Mouse (Mus musculus) heart, adult 2 months (tissue): Measurements from ENCODE around the gene Ispd. TPM values are rescaled to one million over a fixed set of nuclear protein-coding genes. Genes with fewer than 3 reads are reported as not detected.
A peak's percentile ranks its signal among the peaks of the same experiment; 100 is the strongest.

Experiments
- DNase-seq, 2 experiments: peaks; one replicate each; pipeline ENCODE4 v3.0.0; 2021
- H3K27ac ChIP-seq: fragments of 200-600 bp; 2 replicates; pipeline ENCODE4 v1.8.1; 2022
- H3K27me3 ChIP-seq: fragments of 200-500 bp; 2 replicates; pipeline ENCODE4 v1.6.1; 2012; ENCODE audit warnings: mild to moderate bottlenecking, low read length, inconsistent platforms, mixed read lengths; ENCODE audit not compliant: control insufficient read depth, insufficient read depth
- H3K36me3 ChIP-seq: fragments of 200-500 bp; 2 replicates; pipeline ENCODE4 v1.6.1; 2012; ENCODE audit warnings: low read length, inconsistent platforms; ENCODE audit not compliant: control insufficient read depth, insufficient read depth
- H3K4me1 ChIP-seq: fragments of 200-500 bp; 2 replicates; pipeline ENCODE4 v1.6.1; 2011; ENCODE audit warnings: low read length; ENCODE audit not compliant: control insufficient read depth, insufficient read depth
- H3K4me3 ChIP-seq: fragments of 200-600 bp; 2 replicates; pipeline ENCODE4 v1.8.1; 2022
- H3K79me2 ChIP-seq: fragments of 200-500 bp; replicated peaks from 2 replicates; pipeline ENCODE4 v1.6.1; 2012; ENCODE audit warnings: mild to moderate bottlenecking, inconsistent platforms, low read length, moderate library complexity, mixed read lengths; ENCODE audit not compliant: control insufficient read depth, insufficient read depth
- H3K9ac ChIP-seq: fragments of 200-500 bp; 2 replicates; pipeline ENCODE4 v1.6.1; 2012; ENCODE audit warnings: low read depth, mild to moderate bottlenecking, control low read depth, inconsistent platforms, low read length, mixed read lengths
- CTCF ChIP-seq: fragments of 200-600 bp; IDR thresholded peaks from 2 replicates; pipeline ENCODE4 v1.8.1; 2022; ENCODE audit warnings: antibody characterized with exemption, mild to moderate bottlenecking, moderate library complexity
- EP300 ChIP-seq: fragments of 200-500 bp; IDR thresholded peaks from 2 replicates; pipeline ENCODE4 v1.6.1; 2011; ENCODE audit warnings: low read depth, low read length, control low read depth; ENCODE audit not compliant: insufficient read depth
- POLR2A ChIP-seq: fragments of 200-500 bp; IDR thresholded peaks from 2 replicates; pipeline ENCODE4 v1.6.1; 2011; ENCODE audit warnings: mild to moderate bottlenecking, low read depth, low read length, control low read depth; ENCODE audit not compliant: insufficient read depth
- WGBS: fragments of 180-500 bp; shearing (Covaris S2); methylation state at CpG from one replicate; pipeline ENCODE4 v1.1.7; 2018; 5-methylcytosine and 5-hydroxymethylcytosine counted together
- intact Hi-C: fragments of 180-260 bp; cut with DNase I; formaldehyde crosslinking; loops from one replicate; pipeline ENCODE4 v1.15.1; 2025
- polyA plus RNA-seq: library from polyadenylated mRNA; depleted of rRNA; stranded (reverse); fragments of >200 nt; gene quantifications from 2 replicates; pipeline ENCODE4 v1.2.3, GENCODE M21; 2012
- total RNA-seq, 2 experiments: library from RNA; stranded (reverse); gene quantifications; 2 replicates each; pipeline ENCODE4 v1.2.3; 2021

Ispd gene
- total and polyA plus RNA-seq, 3 experiments: 2.0 to 5.1 (median 4.4) TPM

- Histone ChIP-seq H3K79me2 (no peaks in the 10 kb centered on the region), H3K27me3 (no peaks in the 10 kb centered on the region), H3K36me3 (no peaks in the 10 kb centered on the region), H3K9ac (no peak overlapping the region), H3K27ac (no peak overlapping the region), H3K4me1 (no peaks in the 10 kb centered on the region; the same call in 1 of the 2 replicates), H3K4me3 (no peak overlapping the region)
- TF ChIP-seq CTCF (no peak), EP300 (no peak), POLR2A (no peak)
- no peak for DNase-seq
- WGBS: 91% methylated on average over 4 of the region's 4 CpGs
- intact Hi-C loops: loop anchor here (10.0 kb wide), 1 partner anchor 342 kb away; the partner anchor contains the start of gene Tspan13
These were observed 5.7 kb downstream of the Ispd start for GRCm38 (mm10) chr12:36386991-36387390.

DNA sequence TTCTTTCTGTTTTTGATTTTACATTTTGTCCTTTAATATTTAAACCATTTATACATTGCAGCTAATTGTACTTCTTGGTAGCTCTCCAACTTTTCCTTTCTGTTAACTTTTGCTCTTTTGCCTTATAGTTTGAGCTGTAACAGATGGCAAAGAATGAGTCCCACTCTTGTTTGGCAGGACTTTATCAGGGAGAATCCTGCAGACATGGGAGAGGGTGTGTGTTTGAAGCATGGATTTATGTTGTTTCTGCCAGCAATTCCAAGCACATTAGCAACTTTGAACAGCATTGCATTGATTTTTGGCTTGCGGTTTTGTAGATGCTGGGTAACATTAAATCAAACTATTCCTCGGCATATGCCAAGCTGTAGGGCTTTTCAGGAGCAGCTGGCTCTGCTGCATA, 13.9 kb downstream of the Ispd start:
- no peaks in the 10 kb centered on the region for H3K4me1 ChIP-seq
- H3K27ac ChIP-seq: no peak overlapping the region
- H3K36me3 ChIP-seq: no peaks in the 10 kb centered on the region
- DNase-seq: no peak
- TF ChIP-seq CTCF: no peak
- no peak for TF ChIP-seq EP300
- TF ChIP-seq POLR2A: no peak
- intact Hi-C loops: no loop called here
- no peaks in the 10 kb centered on the region for H3K79me2 ChIP-seq
- no peaks in the 10 kb centered on the region for H3K27me3 ChIP-seq
- no peak overlapping the region for H3K9ac ChIP-seq
- 69% methylated on average over 2 of the region's 2 CpGs for WGBS
- H3K4me3 ChIP-seq: no peak overlapping the region

- WGBS: 85% methylated on average over 10 of the region's 10 CpGs
- Histone ChIP-seq H3K36me3 (no peaks in the 10 kb centered on the region), H3K27me3 (no peaks in the 10 kb centered on the region), H3K9ac (no peak overlapping the region), H3K4me3 (no peak overlapping the region), H3K4me1 (no peaks in the 10 kb centered on the region), H3K79me2 (no peaks in the 10 kb centered on the region), H3K27ac (no peak overlapping the region)
- no peak for DNase-seq
- no peak for TF ChIP-seq CTCF
- TF ChIP-seq POLR2A: no peak
- no peak for TF ChIP-seq EP300
- intact Hi-C loops: no loop called here
These were observed 42.4 kb downstream of the Ispd start for GRCm38 (mm10) chr12:36423677-36424076.

DNA sequence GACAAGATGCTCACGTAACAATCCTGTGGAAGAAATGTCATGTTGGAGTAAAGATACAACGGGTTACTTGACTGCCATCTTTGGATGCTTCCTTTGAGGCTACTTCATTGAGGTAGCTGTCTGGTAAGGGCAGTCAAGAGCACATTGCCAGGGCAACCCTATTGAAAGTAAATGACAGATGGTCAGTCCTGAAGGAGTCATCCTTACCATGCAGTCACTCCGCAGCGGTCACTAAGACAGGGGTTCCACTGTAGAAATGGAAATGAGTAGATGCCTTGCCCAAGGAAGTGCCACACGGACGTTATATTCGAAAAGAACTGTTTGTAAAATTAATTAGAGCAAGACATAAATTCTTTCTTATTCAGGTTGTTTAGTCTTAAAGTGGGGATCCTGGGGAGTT, 44.0 kb downstream of the Ispd start:
- Histone ChIP-seq H3K4me1 (no peaks in the 10 kb centered on the region), H3K27ac (no peak overlapping the region), H3K79me2 (no peaks in the 10 kb centered on the region), H3K4me3 (no peak overlapping the region), H3K36me3 (no peaks in the 10 kb centered on the region), H3K9ac (no peak overlapping the region), H3K27me3 (no peaks in the 10 kb centered on the region)
- no peak for DNase-seq
- WGBS: 93% methylated on average over 7 of the region's 7 CpGs
- TF ChIP-seq EP300 (no peak), CTCF (no peak), POLR2A (no peak)
- intact Hi-C loops: no loop called here

DNA sequence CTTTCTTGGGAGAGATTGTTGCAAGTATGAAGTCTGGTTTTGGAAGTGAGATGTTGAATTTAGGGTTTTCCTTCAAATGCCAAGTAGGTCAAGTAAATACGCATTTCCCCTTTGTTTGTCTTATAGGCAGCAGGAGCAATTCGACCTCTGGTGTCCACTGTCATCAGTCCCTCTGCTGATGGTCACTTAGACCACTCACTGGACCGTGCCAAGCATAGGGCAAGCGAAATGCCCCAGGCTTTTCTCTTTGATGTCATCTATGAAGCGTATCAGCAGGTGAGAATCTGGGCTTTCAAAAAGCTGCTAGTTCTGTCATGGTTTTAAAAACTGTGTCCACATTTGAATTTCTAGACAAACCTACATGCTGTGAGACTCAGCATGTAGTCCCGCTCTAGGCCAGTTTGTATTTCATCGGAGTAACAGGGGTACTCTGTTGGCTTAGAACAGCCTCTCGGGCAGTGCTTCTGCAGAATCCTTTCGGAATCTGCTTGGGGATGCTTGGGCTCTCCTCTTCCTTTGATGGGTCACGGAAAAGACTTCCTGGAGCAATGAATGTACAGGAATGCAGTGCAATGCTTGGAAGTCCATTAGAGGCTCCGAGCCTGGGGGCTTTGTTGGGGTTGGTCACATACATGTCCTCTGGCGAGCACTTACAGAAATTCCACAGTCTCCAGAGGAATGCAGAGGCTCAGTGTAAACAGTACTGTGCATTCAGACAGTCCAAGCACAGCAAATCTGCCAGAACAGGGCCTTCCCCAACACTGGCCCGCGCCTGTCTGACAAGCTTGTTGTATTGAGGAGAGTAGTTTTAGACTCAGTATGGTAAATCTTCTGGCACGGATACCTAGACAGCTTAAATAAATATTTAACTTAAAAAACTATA, 45.2 kb downstream of the Ispd start:
- no peak overlapping the region for H3K4me3 ChIP-seq
- H3K4me1 ChIP-seq: no peaks in the 10 kb centered on the region
- H3K27ac ChIP-seq: no peak overlapping the region
- 84% methylated on average over 15 of the region's 15 CpGs for WGBS
- intact Hi-C loops: no loop called here
- H3K27me3 ChIP-seq: no peaks in the 10 kb centered on the region
- no peaks in the 10 kb centered on the region for H3K36me3 ChIP-seq
- H3K9ac ChIP-seq: no peak overlapping the region
- DNase-seq: no peak
- TF ChIP-seq CTCF (no peak), POLR2A (no peak), EP300 (no peak)
- no peaks in the 10 kb centered on the region for H3K79me2 ChIP-seq

DNA sequence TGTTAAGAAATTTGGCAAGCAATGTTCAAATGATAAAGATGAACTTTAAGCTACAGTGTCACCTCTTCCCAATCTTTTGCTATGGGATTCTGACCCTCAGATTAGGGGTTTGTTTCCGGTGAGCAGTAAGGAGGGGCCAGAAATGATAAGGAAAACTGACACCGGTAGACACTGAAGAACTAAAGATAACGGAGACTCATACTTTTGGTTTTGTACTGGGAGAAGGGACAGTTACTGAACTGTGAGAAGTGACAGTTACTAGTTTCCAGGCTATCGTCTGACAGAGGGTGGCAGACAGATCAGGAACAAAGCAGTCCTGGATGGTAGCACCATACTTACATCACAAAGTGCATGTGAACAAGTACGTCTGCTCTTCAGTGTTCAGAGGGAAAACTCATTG, 55.7 kb downstream of the Ispd start:
- Histone ChIP-seq H3K4me3 (no peak overlapping the region), H3K9ac (0 out of 2 replicates have a peak overlapping the region, but pooled peaks have one; percentile 30), H3K27ac (no peak overlapping the region), H3K4me1 (no peaks in the 10 kb centered on the region; the same call in 1 of the 2 replicates), H3K36me3 (no peaks in the 10 kb centered on the region), H3K79me2 (no peaks in the 10 kb centered on the region), H3K27me3 (no peaks in the 10 kb centered on the region)
- no peak for DNase-seq
- TF ChIP-seq POLR2A: no peak
- no peak for TF ChIP-seq EP300
- TF ChIP-seq CTCF: no peak
- WGBS: 34% methylated on average over 5 of the region's 5 CpGs
- intact Hi-C loops: no loop called here
